Mouse (Mus musculus) 3T3-L1 (cell line): ENCODE results near the gene Tufm.
"Not testable (repeated sequence)": the region's sequence is repeated elsewhere in the genome, so short reads cannot be mapped to it uniquely, and the experiment has no call there.

Source experiments
- DNase-seq: peaks from one replicate; pipeline ENCODE4 v3.0.0-alpha.2; 2015; ENCODE audit warnings: low read depth, low spot score

Tufm gene

GRCm38 (mm10) chr7:126465246-126466030, 21.7 kb upstream of the Tufm start:
- DNase-seq = no peak

- no peak for DNase-seq
Observed at GRCm38 (mm10) chr7:126466116-126466515, 21.0 kb upstream of the Tufm start.

- no peak for DNase-seq
Observed at GRCm38 (mm10) chr7:126466707-126467106, 20.5 kb upstream of the Tufm start.

- no peak for DNase-seq
Observed at GRCm38 (mm10) chr7:126467271-126467670, 19.9 kb upstream of the Tufm start.

- no peak for DNase-seq
Observed at GRCm38 (mm10) chr7:126467834-126468627, 19.1 kb upstream of the Tufm start.

GRCm38 (mm10) chr7:126470077-126470476, 17.1 kb upstream of the Tufm start:
- no peak for DNase-seq

GRCm38 (mm10) chr7:126471361-126471760, 15.8 kb upstream of the Tufm start:
- no peak for DNase-seq

- DNase-seq = no peak
Observed at GRCm38 (mm10) chr7:126471853-126472252, 15.3 kb upstream of the Tufm start.

- no peak for DNase-seq
Observed at GRCm38 (mm10) chr7:126472306-126472705, 14.9 kb upstream of the Tufm start.

- no peak for DNase-seq
Observed at GRCm38 (mm10) chr7:126472713-126473112, 14.4 kb upstream of the Tufm start.

GRCm38 (mm10) chr7:126473470-126474086, 13.6 kb upstream of the Tufm start:
- DNase-seq = no peak

- peak; percentile 49 for DNase-seq
Observed at GRCm38 (mm10) chr7:126474486-126474955, 12.6 kb upstream of the Tufm start.

- peak; percentile 82 for DNase-seq
Observed at GRCm38 (mm10) chr7:126474993-126475581, 12.1 kb upstream of the Tufm start, which contains the start of gene Sh2b1. Sh2b1 (minus strand) TSS chr7:126475424.

- peak; percentile 44 for DNase-seq
Observed at GRCm38 (mm10) chr7:126481699-126482098, 5.5 kb upstream of the Tufm start.

GRCm38 (mm10) chr7:126482392-126482871, 4.7 kb upstream of the Tufm start:
- DNase-seq = peak; percentile 94

- not testable (repeated sequence) for DNase-seq
Observed at GRCm38 (mm10) chr7:126487617-126488385, 640 bp downstream of the Tufm start.

GRCm38 (mm10) chr7:126491005-126491404, 3.8 kb downstream of the Tufm start:
- no peak for DNase-seq

GRCm38 (mm10) chr7:126491973-126492372, 4.8 kb downstream of the Tufm start:
- DNase-seq = no peak

- DNase-seq = no peak
Observed at GRCm38 (mm10) chr7:126494120-126494519, 7.0 kb downstream of the Tufm start.

GRCm38 (mm10) chr7:126496475-126496874, 9.3 kb downstream of the Tufm start:
- DNase-seq = no peak

GRCm38 (mm10) chr7:126497966-126498365, 10.8 kb downstream of the Tufm start:
- no peak for DNase-seq
